Mouse (Mus musculus): ENCODE results near the gene Ppp1r15a.
"Not testable (repeated sequence)": the region's sequence is repeated elsewhere in the genome, so short reads cannot be mapped to it uniquely, and the experiment has no call there.

The Ppp1r15a gene

DNA sequence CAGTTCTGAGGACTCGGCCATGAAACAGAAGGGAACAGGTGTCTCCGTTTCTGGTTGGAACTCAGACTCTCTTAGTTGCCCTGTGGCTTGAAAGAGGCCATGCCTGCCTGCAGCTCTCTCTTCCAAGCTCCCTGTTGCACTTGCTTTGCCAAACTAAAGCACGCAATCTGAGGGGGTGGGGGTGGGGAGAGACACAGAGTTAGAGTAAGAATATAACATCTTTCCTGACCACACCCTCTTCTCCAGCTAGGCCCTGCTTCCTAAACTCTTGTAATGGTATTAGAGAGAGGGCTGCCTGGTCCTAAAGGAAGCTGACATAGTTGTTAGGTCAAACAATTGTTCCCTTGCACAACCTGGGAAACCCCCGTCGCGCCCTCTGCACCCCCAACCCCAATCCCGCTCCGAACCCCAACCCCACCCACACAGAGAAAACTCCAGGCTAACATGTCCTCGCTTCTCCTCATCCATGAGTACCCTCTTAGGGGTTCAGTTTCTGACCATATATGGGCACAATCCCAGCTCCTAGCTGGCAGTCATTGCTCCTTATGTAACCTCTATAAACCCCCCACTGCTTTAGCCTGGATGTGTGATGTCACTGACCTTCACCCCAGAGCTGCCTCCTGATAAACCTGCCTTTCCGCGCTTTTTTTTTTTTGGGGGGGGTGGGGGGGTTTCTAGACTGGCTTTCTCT lies 24.9 kb upstream of the Ppp1r15a start:
- DNase-seq (ENCODE audit: low spot score), result no peak

DNA sequence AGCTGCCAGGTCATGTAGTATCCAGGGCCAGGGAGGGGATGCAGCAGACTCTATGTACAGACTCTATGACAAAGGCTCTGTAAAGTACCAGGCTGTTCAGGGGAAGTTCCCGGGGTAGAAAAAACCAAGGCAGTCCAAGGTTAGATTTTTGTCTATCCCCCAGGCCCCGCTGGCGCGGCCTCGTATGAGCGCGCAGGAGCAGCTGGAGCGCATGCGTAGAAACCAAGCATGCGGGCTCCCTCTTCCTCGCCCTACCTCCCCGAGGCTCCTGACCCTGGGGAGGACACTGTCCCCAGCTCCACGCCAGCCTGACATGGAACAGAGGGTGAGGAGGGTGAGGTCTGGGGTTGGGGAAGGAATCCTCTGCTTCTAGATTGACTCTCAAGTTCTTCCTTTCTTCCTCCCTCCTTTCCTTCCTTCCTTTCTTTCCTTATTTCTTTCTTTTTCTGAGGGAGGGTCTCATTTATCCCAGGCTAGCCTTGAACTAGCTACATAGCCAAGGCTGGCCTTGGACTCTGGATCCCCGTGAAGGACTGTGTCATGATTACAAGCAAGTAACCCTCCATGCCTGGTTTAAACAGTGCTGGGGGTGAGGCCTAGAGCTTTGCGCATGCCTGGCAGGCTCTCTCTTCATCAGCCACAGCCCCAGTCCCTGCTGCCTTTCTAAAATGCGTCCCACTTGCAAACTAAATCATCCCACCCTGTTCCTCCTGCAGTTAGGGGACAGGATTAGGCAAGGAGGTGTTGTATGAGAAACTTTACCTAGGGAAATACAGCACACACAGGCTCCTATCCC lies 23.8 kb upstream of the Ppp1r15a start:
- DNase-seq (ENCODE audit: low spot score), result no peak

DNA sequence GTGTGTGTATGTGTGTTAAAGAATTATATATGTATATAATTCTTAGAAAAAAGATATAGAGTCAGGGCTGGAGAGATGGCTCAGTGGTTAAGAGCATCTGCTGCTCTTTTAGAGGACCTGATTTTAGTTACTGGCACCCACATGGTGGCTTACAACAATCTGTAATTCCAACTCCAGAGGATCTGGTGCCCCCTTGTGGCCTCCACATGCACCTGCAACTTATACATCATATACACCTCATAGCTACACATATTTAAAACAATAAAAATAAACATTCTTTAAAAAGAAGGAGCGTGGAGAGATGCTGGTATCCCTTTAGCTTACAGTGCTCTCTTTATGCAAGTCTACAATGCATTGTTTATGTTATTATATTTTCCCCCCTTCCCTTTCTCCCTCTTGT lies 18.5 kb upstream of the Ppp1r15a start:
- DNase-seq (ENCODE audit: low spot score), result no peak

DNA sequence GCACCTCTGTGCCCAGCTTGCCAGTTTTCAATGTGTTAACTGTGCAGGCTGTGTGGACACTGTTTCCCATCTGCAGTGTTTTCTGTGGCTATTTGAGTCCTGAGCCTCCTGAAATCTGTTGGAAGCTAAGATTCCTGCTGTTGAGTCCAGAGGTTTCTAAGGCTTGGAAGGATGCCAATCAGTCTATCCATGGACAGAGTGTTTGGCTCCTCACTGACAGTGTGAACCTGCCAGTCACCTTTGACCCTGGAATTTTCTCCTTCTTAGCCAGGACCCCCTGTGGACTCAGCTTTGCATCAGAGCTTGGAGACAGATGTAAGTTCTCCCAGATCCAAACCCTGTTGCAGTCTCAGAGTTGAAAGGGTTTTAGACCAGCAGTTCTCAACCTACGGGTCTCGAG lies 14.1 kb upstream of the Ppp1r15a start:
- no peak for DNase-seq (ENCODE audit: low spot score)

DNA sequence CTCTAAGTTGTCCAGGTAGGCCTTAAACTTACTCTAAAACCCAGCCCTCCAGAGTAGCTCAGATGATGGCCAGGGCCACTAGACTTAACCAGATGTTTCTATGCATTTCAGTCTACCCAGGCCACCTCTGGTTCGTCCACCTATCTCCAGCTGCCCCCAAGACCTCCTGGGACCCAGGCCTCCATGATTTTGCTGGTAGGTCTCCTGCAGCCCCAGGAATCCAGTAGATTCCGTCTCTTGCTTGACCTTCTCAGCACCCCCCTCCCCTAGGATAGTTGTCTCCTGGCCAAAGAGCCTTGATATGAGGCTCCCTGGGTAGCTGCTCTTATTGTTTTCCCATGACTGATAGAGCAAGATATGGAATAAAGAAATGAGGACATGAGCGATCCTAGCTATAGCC lies 13.0 kb upstream of the Ppp1r15a start:
- no peak for DNase-seq (ENCODE audit: low spot score)

DNA sequence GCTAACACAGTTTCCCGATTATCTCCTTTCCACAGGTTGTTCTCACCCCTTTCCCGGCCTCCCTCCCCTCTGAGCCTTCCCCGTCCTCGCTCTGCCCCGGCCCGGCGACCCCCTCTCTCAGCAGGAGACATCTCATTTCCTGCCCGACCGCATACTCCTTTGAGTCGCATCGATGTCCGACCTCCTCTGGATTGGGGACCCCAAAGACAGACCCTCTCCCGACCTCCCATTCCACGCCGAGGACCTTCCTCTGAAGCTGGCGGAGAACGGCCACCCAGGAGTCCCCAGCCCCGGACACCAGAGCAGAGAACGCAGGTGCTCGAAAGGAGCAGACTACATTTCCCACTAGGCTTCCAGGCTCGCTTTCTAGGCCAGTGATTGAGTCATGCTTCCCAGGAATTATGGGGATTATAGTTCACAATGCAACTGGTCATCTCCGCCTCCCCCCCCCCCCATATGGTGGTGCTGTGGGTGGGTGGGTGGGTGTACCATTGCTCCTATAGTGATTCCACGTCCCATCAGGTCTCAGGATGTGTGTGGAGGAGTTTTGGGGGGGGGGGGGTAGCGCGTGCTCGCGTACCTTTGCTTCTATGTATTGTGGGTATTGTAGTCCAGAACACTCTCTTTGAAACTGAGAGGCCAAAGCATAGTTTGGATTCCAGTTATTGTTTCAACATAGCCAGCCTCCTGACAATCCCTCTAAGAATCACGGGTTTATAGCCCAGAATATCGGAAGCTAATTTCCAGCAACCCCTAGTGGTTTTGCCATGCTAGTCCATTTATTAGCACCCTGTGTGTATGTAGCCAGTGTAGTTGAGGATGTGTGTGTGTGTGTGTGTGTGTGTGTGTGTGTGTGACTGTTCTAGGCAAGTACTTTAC lies 12.3 kb upstream of the Ppp1r15a start:
- peak; percentile 80 for DNase-seq (ENCODE audit: low spot score)

DNA sequence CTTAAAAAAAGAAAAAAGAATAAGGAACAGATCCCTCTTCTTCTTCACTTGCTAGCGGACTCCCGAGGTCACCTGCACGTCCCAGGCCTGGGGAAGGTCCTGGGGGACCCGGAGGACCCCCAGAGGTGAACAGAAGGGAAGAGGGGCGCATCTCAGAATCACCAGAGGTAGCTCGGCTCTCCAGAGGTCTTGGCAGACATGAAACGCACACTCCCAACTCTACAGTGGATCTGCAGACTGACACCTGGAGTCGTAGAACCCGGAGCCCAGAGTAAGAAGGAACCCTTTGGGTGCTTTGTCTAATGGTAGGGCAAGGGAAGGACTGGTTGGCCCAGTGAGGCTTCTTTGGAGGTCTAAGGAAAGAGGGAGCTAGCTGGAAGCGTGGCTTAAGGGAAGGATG lies 11.5 kb upstream of the Ppp1r15a start:
- DNase-seq (ENCODE audit: low spot score), result no peak

DNA sequence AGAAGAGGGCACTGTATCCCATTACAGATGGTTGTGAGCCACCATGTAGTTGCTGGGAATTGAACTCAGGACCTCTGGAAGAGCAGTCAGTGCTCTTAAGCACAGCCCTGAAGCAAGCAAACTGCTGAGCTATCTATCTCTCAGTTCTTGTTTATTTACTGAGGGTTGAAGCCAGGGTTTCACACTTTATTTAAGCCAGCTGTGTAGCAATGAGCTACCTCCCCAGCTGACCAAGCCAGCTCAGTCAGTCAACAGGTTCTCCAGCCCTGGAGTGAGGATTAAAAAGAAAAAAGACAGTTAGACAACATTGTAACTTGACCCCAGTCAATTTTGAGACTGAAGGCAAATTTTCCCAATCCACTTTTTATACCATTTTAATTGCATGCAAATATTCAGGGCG lies 9.6 kb upstream of the Ppp1r15a start:
- no peak for DNase-seq (ENCODE audit: low spot score)

DNA sequence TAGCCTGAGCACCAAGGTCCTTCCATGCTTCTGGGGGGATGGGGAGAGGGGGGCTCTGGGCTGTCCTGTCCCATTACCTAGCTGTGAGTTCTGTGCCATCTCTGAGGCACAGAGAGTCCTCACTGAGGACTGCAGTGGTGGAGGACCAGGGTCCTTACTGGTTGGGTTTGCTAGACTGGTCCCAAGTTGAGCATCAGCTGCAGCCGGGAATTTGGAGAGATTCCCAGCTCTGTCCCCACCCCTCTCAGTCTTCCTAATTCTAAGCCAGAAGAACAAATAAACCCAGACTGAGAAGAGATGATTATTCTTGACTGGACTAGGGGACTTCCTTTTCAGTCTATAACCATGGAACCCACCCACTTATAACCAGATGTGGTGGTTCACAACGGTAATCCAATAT lies 4.6 kb upstream of the Ppp1r15a start:
- DNase-seq (ENCODE audit: low spot score), result no peak

DNA sequence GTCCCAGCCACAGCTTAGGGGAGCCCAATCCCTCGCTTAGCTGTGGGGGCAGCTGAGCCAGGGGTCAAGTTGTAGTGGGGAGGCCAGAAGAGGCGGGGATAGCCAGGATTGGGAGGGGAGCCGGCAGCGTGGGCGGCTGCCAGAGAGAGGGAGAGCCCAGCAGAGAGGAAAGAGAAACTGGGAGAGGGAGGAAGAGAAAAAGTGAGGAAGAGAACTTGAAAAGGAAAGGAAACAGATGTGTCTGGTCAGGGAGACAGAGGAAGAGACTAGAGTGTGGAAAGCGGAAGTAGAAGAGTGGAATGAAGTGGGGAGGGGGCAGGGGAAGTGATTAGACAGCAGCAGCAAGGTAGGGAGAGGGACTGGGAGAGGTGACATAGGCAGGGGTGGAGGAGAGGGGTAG lies 3.4 kb upstream of the Ppp1r15a start:
- no peak for DNase-seq (ENCODE audit: low spot score)

DNA sequence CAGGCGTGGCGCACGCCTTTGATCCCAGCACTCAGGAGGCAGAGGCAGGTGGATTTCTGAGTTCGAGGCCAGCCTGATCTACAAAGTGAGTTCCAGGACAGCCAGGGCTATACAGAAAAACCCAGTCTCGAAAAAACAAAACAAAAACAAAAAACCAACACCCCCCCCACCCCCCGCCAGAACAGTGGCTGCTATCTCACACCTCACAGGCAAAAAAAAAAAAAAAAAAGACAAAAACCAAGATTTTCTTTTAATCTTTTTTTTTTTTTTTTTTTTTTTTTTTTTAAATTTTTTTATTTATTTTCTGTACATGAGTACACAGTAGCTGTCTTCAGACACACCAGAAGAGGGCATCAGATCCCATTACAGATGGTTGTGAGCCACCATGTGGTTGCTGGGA lies 1.1 kb upstream of the Ppp1r15a start:
- not testable (repeated sequence) for DNase-seq (ENCODE audit: low spot score)

DNA sequence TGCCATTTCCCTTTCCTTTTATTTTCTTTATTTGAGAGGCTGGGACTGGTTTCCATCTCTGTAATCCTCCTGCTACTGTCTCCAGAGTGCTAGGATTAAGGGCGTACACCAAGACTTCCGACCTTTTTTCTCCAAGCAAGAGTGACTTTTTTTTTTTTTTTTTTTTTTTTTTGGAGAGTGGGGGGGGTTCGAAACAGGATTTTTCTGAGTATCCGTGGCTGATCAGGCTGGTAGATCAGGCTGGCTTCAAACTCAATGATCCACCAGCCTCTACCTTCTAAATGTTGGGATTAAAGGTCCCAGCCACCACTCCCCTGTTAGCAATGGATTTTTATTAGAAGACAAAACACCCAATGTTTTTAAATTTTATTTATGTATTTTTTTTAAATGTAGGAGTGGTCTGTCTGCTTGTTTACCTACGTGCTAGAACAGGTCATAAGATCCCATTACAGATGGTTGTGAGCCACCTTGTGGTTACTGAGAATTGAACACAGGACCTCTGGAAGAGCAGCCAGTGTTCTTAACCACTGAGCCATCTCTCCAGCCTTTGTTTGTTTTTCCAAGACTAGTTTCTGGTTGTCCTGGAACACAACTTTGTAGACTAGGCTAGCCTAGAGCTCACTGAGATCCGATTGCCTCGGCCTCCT lies 529 bp upstream of the Ppp1r15a start:
- DNase-seq (ENCODE audit: low spot score), result peak; percentile 31

DNA sequence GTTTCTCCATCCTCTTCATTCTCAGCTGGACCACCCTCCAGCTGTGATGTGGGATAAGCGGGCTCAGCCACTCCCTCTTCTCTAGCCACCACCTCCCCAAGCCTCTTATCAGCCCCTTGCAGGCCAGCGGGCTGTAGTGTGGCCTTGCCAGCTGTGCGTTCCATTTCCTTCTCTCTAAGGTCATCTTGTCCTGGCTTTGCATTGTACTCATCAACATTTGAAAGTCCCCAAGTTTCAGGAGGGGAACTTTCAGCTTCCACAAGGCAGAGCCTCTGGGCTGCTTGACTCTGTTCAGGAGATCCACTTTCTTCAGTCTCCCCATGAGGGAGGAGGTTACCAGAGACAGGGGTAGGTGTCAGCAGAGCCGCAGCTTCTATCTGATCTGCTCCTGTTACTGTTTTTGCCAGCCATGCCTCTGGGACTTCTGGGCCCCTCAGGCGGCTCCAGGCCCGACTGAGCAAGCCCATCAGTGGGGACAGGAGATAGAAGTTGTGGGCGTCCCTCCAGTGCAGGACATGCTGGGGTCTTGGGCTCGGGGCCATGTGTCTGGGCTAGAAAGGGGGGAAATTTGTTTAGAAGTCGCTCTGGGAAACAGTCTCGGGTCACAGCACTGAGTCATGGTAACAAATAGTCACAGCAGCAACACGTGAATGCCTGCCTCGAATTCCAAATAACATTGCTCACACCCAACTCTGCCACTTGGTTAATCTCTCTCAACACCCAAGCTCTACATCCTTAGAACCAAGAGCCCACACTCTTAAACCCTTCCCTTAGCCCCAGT lies 1.0 kb downstream of the Ppp1r15a start:
- DNase-seq (ENCODE audit: low spot score), result peak; percentile 48

DNA sequence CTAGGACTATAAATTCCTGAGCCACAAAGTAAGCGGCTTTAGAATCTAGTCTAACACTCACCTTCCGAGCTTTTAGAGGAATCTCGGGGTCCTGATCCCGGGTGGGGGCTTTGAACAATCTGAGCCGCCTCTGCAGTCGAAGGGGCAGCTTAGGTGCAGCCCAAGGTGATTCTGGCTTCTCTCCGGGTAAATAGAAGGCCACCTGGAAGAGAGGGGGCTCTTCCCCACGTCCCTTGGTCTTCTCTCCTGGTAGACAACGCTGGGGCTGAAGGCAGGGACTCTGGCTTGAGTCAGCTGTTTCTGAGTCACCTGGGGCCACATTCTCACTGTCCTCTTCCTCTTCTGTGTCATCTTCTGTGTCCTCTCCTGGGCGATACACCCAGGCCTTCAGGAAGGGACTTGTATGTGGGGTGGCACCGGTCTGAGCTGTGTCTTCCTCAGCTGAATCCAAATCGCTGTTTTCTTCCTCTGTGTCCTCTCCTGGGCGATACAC lies 2.3 kb downstream of the Ppp1r15a start:
- no peak for DNase-seq (ENCODE audit: low spot score)

DNA sequence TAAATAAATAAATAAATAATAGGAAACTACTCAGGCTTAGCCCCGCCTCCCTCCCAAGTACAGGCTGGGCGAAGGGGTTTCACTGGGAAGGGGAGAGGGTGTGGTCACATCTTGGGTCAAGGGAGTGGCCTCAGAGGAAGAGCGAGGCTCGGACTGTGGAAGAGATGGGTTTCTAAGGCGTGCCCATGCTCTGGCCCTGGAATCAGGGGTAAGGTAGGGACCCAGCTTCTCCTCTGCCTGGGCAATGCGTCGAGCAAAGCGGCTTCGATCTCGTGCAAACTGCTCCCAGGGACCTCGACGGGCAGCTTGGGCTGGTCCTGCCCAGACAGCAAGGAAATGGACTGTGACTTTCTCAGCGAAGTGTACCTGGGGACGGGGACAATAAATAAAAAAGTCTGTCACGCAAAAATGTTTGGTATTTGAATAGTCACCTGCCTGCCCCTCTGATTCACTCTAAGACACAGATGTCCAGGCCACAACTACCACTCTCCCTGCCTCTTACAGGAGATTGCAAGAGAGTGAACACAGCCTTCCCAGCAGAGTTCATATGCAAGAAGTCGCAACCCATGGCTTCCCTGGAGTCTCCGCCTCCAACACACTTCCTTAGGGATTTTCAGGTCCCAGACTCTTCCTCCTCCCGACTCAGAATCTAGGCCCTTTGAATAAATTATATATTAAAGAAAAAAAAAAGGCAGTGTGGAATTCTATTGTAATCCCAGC lies 3.0 kb downstream of the Ppp1r15a start:
- DNase-seq (ENCODE audit: low spot score), result peak; percentile 36

DNA sequence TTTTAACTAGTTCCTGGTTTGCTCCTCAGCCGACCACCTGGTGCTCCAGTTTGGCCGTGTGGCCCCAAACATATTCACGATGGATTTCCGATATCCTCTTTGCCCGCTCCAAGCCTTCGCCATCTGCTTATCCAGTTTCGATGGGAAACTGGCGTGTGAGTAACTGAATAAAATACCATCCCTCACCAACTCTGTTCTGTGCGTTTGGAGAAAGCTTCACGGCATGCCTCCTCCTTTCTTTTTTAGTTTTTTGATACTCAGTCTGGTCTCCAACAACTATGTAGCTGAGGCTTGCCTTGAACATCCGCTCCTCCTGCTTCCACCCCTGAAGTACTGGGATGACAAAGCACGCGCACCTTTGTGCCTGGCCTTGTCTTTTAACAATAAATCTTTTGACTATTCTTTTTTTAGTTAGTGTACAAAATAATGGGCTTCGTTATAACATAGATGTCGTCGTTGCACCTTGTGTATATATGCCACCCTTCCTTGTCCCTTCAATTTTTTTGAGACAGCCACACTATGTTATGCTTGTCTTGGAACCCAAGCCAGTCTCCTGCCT lies 3.8 kb downstream of the Ppp1r15a start:
- DNase-seq (ENCODE audit: low spot score), result no peak

DNA sequence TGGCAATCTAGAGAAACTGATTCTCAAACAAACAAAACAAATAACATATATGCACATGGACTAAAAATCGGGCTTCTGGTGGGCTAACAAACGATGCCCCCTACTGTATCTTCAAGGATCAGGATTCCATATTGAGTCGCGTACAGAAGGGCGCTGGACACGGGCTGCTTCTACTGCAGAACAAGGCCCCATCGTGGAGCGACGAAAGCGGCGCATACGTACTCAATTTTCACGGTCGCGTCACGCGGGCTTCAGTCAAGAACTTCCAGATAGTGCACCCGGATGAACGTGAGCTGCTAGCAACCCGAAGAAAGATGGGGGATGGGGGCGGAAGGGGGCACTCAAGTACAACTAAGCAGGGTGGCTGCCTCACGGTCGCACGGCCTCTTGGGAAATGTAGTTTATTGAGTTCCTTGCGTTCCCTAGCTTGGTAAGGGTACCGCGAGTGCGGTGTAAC lies 4.3 kb downstream of the Ppp1r15a start:
- peak; percentile 96 for DNase-seq (ENCODE audit: low spot score)

DNA sequence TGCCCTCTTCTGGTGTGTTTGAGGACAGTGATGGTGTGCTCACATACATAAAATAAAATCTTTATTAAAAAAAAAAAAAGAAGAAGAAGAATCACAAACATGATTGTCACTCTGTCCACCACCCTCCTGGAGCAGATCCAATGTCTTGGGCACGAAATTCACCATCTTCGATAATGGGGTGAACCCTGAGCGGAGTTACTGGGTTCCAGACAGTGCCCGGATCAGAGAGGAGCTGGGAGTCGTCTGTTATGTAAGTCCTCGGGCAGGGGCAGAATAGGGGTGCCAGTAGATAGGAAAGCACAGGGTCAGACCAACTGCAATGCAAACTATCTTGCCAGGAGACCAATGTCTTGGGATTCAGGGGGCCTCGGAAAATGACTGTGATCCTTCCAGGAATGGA lies 5.5 kb downstream of the Ppp1r15a start:
- DNase-seq (ENCODE audit: low spot score), result no peak

DNA sequence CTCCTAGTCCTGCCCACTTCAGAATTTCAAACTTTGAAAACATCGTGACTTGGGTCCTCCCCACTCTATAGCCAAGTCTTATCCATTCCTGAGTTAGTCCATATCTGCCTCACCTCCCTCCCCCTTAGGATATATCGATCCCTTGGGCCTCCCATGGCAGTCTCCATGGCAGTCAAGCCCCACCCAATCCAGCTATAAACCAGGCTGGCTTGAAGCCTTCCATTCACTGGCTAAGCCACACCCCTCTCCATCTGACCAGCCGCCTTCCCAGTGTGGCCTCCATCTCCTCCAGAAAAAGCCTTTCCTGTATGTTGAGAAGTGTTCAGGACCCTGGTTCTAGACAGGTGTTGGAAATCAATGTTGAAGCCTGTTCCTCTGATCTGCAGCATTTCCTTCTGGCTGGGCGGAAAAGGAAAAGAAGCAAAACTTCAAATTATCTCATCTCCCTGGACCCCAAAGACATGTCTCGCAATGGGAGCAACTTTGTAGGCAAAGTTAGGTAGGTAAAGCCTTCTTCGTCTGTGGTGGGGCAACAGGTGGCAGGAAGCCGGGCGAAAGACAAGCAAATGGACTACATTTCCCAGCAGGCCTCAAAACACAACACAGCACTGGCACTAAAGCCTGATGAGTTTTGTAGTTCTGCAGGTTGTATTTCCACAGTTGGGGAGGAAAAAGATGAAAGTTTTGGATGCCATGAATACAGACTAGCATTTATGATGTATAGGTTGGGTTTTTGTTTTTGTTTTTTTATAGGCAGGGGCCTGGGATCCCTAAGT lies 6.5 kb downstream of the Ppp1r15a start:
- DNase-seq (ENCODE audit: low spot score), result no peak
